Mouse (Mus musculus) embryonic fibroblast, embryonic 13.5 days (primary cell): ENCODE measurements at regions not wholly inside any gene's neighbourhood (a gene's known extent, or its start where the extent isn't known, plus 50 kb on each side); places are given as distances from the start of the nearest gene placed in this dataset.

ENCODE experiments used
- CTCF ChIP-seq: IDR thresholded peaks from 2 replicates; pipeline ENCODE4 v1.5.1; 2011; ENCODE audit warnings: mild to moderate bottlenecking, control low read depth, low read length, moderate library complexity, borderline replicate concordance; ENCODE audit not compliant: insufficient read depth
- POLR2A ChIP-seq: IDR thresholded peaks from 2 replicates; pipeline ENCODE4 v1.6.1; 2011; ENCODE audit warnings: low read depth, mild to moderate bottlenecking, control low read depth, low read length, moderate library complexity

- no peak for TF ChIP-seq CTCF
- no peak for TF ChIP-seq POLR2A
Observed at GRCm38 (mm10) chr14:66478562-66478961, 469.6 kb upstream of the Gulo start.
